Mouse (Mus musculus) retina, postnatal 1 day (tissue): ENCODE data around the gene Atxn1l.
"Not testable (repeated sequence)": the region's sequence is repeated elsewhere in the genome, so short reads cannot be mapped to it uniquely, and the experiment has no call there.

Experiments used
- DNase-seq: peaks from one replicate; pipeline ENCODE4 v3.0.0-alpha.2; 2012

Gene Atxn1l

GRCm38 (mm10) chr8:109737237-109738048 is at the start of gene Atxn1l:
Gene Atxn1l, minus strand, starts transcription at chr8:109737739.
- peak; percentile 93 for DNase-seq

- DNase-seq: no peak
These were observed 43.0 kb upstream of the Atxn1l start for GRCm38 (mm10) chr8:109780548-109780947.

- no peak for DNase-seq
These were observed 42.1 kb upstream of the Atxn1l start for GRCm38 (mm10) chr8:109779431-109780228.

GRCm38 (mm10) chr8:109778993-109779421 is 41.5 kb upstream of the Atxn1l start:
- no peak for DNase-seq

- peak; percentile 99 for DNase-seq
These were observed 40.9 kb upstream of the Atxn1l start, which contains the start of gene Ap1g1 for GRCm38 (mm10) chr8:109778280-109778977. Gene Ap1g1, plus strand, starts transcription at chr8:109778554.

GRCm38 (mm10) chr8:109777851-109778250 is 40.3 kb upstream of the Atxn1l start:
- no peak for DNase-seq

GRCm38 (mm10) chr8:109773154-109773553 is 35.6 kb upstream of the Atxn1l start:
- DNase-seq: no peak

GRCm38 (mm10) chr8:109766081-109766480 is 28.5 kb upstream of the Atxn1l start:
- no peak for DNase-seq

GRCm38 (mm10) chr8:109764031-109764430 is 26.5 kb upstream of the Atxn1l start:
- DNase-seq: no peak

- DNase-seq: no peak
These were observed 22.7 kb upstream of the Atxn1l start for GRCm38 (mm10) chr8:109760221-109760620.

GRCm38 (mm10) chr8:109759426-109759825 is 21.9 kb upstream of the Atxn1l start:
- DNase-seq: no peak

- no peak for DNase-seq
These were observed 19.3 kb upstream of the Atxn1l start for GRCm38 (mm10) chr8:109756849-109757248.

- DNase-seq: not testable (repeated sequence)
These were observed 18.0 kb upstream of the Atxn1l start for GRCm38 (mm10) chr8:109755554-109755953.

GRCm38 (mm10) chr8:109754696-109755095 is 17.2 kb upstream of the Atxn1l start:
- no peak for DNase-seq

GRCm38 (mm10) chr8:109751731-109752485 is 14.4 kb upstream of the Atxn1l start:
- DNase-seq: no peak

- DNase-seq: no peak
These were observed 13.2 kb upstream of the Atxn1l start for GRCm38 (mm10) chr8:109750699-109751098.

- DNase-seq: no peak
These were observed 12.7 kb upstream of the Atxn1l start for GRCm38 (mm10) chr8:109750274-109750673.

- DNase-seq: no peak
These were observed 10.1 kb upstream of the Atxn1l start for GRCm38 (mm10) chr8:109747468-109748199.

- no peak for DNase-seq
These were observed 476 bp upstream of the Atxn1l start for GRCm38 (mm10) chr8:109738049-109738380.

GRCm38 (mm10) chr8:109736819-109737218 is 720 bp downstream of the Atxn1l start:
- DNase-seq: no peak

- no peak for DNase-seq
These were observed 3.5 kb downstream of the Atxn1l start for GRCm38 (mm10) chr8:109734018-109734417.

GRCm38 (mm10) chr8:109731012-109731411 is 6.5 kb downstream of the Atxn1l start:
- DNase-seq: no peak
